Mouse (Mus musculus) erythroblast, adult 5-6 weeks (primary cell): ENCODE measurements around the gene Morf4l2. TPM values are rescaled to one million over a fixed set of nuclear protein-coding genes. Genes with fewer than 3 reads are reported as not detected.
"Not testable (repeated sequence)": the region's sequence is repeated elsewhere in the genome, so short reads cannot be mapped to it uniquely, and the experiment has no call there.

Source experiments
- ATAC-seq: replicated peaks from 2 replicates; pipeline ENCODE4 v1.8.0; 2016; ENCODE audit warnings: moderate number of reproducible peaks, mild to moderate bottlenecking, moderate TSS enrichment, inconsistent platforms; ENCODE audit not compliant: poor library complexity, low FRiP score, severe bottlenecking
- total RNA-seq, 2 experiments: library from RNA; stranded (forward) in 1 of 2; stranded (reverse) in 1 of 2; fragments of 150-400 nt in 1 of 2; fragments of 200-764, 138-1000 nt in 1 of 2; gene quantifications; 2 replicates each; pipeline versions ENCODE4 v1.2.3 to v1.2.4; 2015 to 2017; ENCODE audit warnings: low replicate concordance in 2 of 2

The Morf4l2 gene
- total RNA-seq (2015; ENCODE audit: low replicate concordance) (42.1 and 57.5 TPM in 2 replicates), total RNA-seq (2017; ENCODE audit: low replicate concordance) (120 and 125 TPM in 2 replicates)

- no peak for ATAC-seq
Measured at GRCm38 (mm10) chrX:136743459-136743858, at the start of gene Morf4l2. Gene Morf4l2 (minus strand): TSS chrX:136743690.

- no peak for ATAC-seq
Measured at GRCm38 (mm10) chrX:136789446-136789845, 46.0 kb upstream of the Morf4l2 start.

- no peak for ATAC-seq
Measured at GRCm38 (mm10) chrX:136780041-136780440, 36.6 kb upstream of the Morf4l2 start, which contains the start of gene Glra4. Gene Glra4 (minus strand): TSS chrX:136780141.

GRCm38 (mm10) chrX:136779262-136779661 lies 35.8 kb upstream of the Morf4l2 start:
- ATAC-seq = no peak

GRCm38 (mm10) chrX:136778046-136778445 lies 34.6 kb upstream of the Morf4l2 start:
- ATAC-seq = no peak

GRCm38 (mm10) chrX:136773035-136773434 lies 29.5 kb upstream of the Morf4l2 start:
- no peak for ATAC-seq

- ATAC-seq = peak; percentile 79
Measured at GRCm38 (mm10) chrX:136761103-136762074, 17.9 kb upstream of the Morf4l2 start.

GRCm38 (mm10) chrX:136755464-136755863 lies 12.0 kb upstream of the Morf4l2 start:
- ATAC-seq = no peak

- no peak for ATAC-seq
Measured at GRCm38 (mm10) chrX:136749329-136749728, 5.8 kb upstream of the Morf4l2 start.

- no peak for ATAC-seq
Measured at GRCm38 (mm10) chrX:136744663-136745062, 1.2 kb upstream of the Morf4l2 start.

- no peak for ATAC-seq
Measured at GRCm38 (mm10) chrX:136742661-136743103, 808 bp downstream of the Morf4l2 start.

- ATAC-seq = no peak
Measured at GRCm38 (mm10) chrX:136742241-136742640, 1.2 kb downstream of the Morf4l2 start.

GRCm38 (mm10) chrX:136741651-136742201 lies 1.8 kb downstream of the Morf4l2 start:
- ATAC-seq = peak; percentile 73

- ATAC-seq = peak; percentile 98
Measured at GRCm38 (mm10) chrX:136740791-136741650, 2.5 kb downstream of the Morf4l2 start.

- ATAC-seq = no peak
Measured at GRCm38 (mm10) chrX:136740087-136740790, 3.3 kb downstream of the Morf4l2 start.

- no peak for ATAC-seq
Measured at GRCm38 (mm10) chrX:136732016-136732415, 11.5 kb downstream of the Morf4l2 start.

GRCm38 (mm10) chrX:136714742-136715474 lies 28.6 kb downstream of the Morf4l2 start:
- ATAC-seq = not testable (repeated sequence)

GRCm38 (mm10) chrX:136708782-136709181 lies 34.7 kb downstream of the Morf4l2 start:
- ATAC-seq = no peak
